Mouse (Mus musculus) frontal cortex, postnatal 14 days (tissue): ENCODE results near the gene Ppp1r14b.

Experiments
- DNase-seq, 2 experiments: peaks; one replicate each; pipeline ENCODE4 v3.0.0; 2022; ENCODE audit warnings: low spot score in 2 of 2

The Ppp1r14b gene

GRCm38 (mm10) chr19:6974211-6975205, at the start of gene Ppp1r14b:
Gene Ppp1r14b (plus strand): TSS chr19:6974968.
- DNase-seq, result peak; percentile 64 to 74

GRCm38 (mm10) chr19:6925307-6925573, 49.5 kb upstream of the Ppp1r14b start, which contains the start of gene Catsperz:
Gene Catsperz (minus strand): TSS chr19:6925380.
- DNase-seq, result no peak

GRCm38 (mm10) chr19:6925611-6926329, 49.0 kb upstream of the Ppp1r14b start:
- DNase-seq, result no peak

- no peak for DNase-seq
Measured at GRCm38 (mm10) chr19:6926559-6927255, 48.1 kb upstream of the Ppp1r14b start.

- DNase-seq, result no peak
Measured at GRCm38 (mm10) chr19:6928080-6928479, 46.7 kb upstream of the Ppp1r14b start.

- no peak for DNase-seq
Measured at GRCm38 (mm10) chr19:6931002-6931401, 43.8 kb upstream of the Ppp1r14b start.

- DNase-seq, result no peak
Measured at GRCm38 (mm10) chr19:6932018-6932417, 42.8 kb upstream of the Ppp1r14b start.

GRCm38 (mm10) chr19:6933102-6933435, 41.7 kb upstream of the Ppp1r14b start:
- DNase-seq, result no peak

- DNase-seq, result no peak
Measured at GRCm38 (mm10) chr19:6933436-6934194, 41.2 kb upstream of the Ppp1r14b start.

- no peak for DNase-seq
Measured at GRCm38 (mm10) chr19:6934195-6934977, 40.4 kb upstream of the Ppp1r14b start, which contains the start of gene Kcnk4. Gene Kcnk4 (minus strand): TSS chr19:6934515.

GRCm38 (mm10) chr19:6936299-6936698, 38.5 kb upstream of the Ppp1r14b start:
- DNase-seq, result no peak

- DNase-seq, result no peak
Measured at GRCm38 (mm10) chr19:6937541-6938465, 37.0 kb upstream of the Ppp1r14b start.

- DNase-seq, result no peak
Measured at GRCm38 (mm10) chr19:6939106-6940002, 35.4 kb upstream of the Ppp1r14b start.

GRCm38 (mm10) chr19:6940396-6941351, 34.1 kb upstream of the Ppp1r14b start:
- DNase-seq, result no peak

- peak; percentile 82 to 89 for DNase-seq
Measured at GRCm38 (mm10) chr19:6941372-6942248, 33.2 kb upstream of the Ppp1r14b start, which contains the start of gene Bad. Gene Bad (plus strand): TSS chr19:6941861.

GRCm38 (mm10) chr19:6942249-6942691, 32.5 kb upstream of the Ppp1r14b start, which contains the start of gene Gpr137:
Gene Gpr137 (minus strand): TSS chr19:6942480.
- DNase-seq, result peak; percentile 89 to 92
